Mouse (Mus musculus) embryonic facial prominence, embryonic 13.5 days (tissue): ENCODE measurements at regions not wholly inside any gene's neighbourhood (a gene's known extent, or its start where the extent isn't known, plus 50 kb on each side); places are given as distances from the start of the nearest gene placed in this dataset.
A peak's percentile ranks its signal among the peaks of the same experiment; 100 is the strongest.

ENCODE experiments used
- ATAC-seq: fragments of 200-750 bp; cut with Nextera tagmentation; 2 replicates; pipeline ENCODE4 v1.8.0; 2017; ENCODE audit warnings: low read depth; ENCODE audit not compliant: insufficient number of reproducible peaks, insufficient read depth, low FRiP score, low TSS enrichment
- H3K27ac ChIP-seq: fragments of 300-500 bp; sonication (generic); 2 replicates; pipeline ENCODE4 v1.5.1; 2015; ENCODE audit warnings: moderate library complexity, mild to moderate bottlenecking, inconsistent platforms
- H3K27me3 ChIP-seq: fragments of 300-500 bp; sonication (generic); 2 replicates; pipeline ENCODE4 v1.6.1; 2015; ENCODE audit warnings: mild to moderate bottlenecking, inconsistent platforms
- H3K36me3 ChIP-seq: fragments of 300-500 bp; sonication (generic); 2 replicates; pipeline ENCODE4 v1.6.1; 2015; ENCODE audit warnings: mild to moderate bottlenecking, inconsistent platforms
- H3K4me1 ChIP-seq: fragments of 300-500 bp; sonication (generic); 2 replicates; pipeline ENCODE4 v1.6.1; 2015; ENCODE audit warnings: inconsistent platforms
- H3K4me2 ChIP-seq: fragments of 300-500 bp; sonication (generic); 2 replicates; pipeline ENCODE4 v1.6.1; 2015; ENCODE audit warnings: moderate library complexity, mild to moderate bottlenecking, inconsistent platforms
- H3K4me3 ChIP-seq: fragments of 300-500 bp; sonication (generic); 2 replicates; pipeline ENCODE4 v1.5.1; 2015; ENCODE audit warnings: mild to moderate bottlenecking, inconsistent platforms
- H3K9ac ChIP-seq: fragments of 300-500 bp; sonication (generic); 2 replicates; pipeline ENCODE4 v1.6.1; 2015; ENCODE audit warnings: mild to moderate bottlenecking, inconsistent platforms
- H3K9me3 ChIP-seq: fragments of 300-500 bp; sonication (generic); 2 replicates; pipeline ENCODE4 v1.6.1; 2016; ENCODE audit warnings: inconsistent platforms
- WGBS: fragments of 180-500 bp; shearing (Covaris S2); methylation state at CpG from one replicate; pipeline ENCODE4 v1.1.7; 2015; ENCODE audit warnings: mixed read lengths; 5-methylcytosine and 5-hydroxymethylcytosine counted together

DNA sequence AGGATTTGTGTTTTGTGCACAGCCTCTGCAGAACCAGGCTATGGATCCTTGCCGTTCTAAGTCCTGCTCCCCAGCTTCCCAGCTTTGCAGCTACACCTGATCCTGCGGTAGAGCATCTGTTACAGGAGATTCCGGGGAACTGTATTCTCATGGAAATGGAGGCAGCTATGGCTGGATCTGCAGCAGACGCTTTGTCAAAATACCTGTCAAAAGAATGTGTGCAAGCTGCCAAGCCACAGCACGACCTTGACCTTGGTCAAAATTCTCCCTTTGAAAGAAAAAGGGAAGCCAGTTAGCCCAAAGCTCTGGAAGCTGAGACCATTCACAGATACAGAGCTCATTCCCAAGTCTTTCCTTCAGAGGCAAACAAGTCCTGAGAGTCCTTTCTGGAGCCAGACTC, 255.3 kb downstream of the Med13l start:
- Histone ChIP-seq H3K27ac (no peak overlapping the region), H3K27me3 (no peaks in the 10 kb centered on the region), H3K4me2 (no peak overlapping the region), H3K4me1 (peaks cover 13% of the 10 kb centered on the region), H3K9me3 (no peaks in the 10 kb centered on the region), H3K9ac (no peak overlapping the region), H3K36me3 (no peaks in the 10 kb centered on the region), H3K4me3 (no peak overlapping the region)
- ATAC-seq: no peak
- WGBS: 63% methylated on average over 5 of the region's 5 CpGs

DNA sequence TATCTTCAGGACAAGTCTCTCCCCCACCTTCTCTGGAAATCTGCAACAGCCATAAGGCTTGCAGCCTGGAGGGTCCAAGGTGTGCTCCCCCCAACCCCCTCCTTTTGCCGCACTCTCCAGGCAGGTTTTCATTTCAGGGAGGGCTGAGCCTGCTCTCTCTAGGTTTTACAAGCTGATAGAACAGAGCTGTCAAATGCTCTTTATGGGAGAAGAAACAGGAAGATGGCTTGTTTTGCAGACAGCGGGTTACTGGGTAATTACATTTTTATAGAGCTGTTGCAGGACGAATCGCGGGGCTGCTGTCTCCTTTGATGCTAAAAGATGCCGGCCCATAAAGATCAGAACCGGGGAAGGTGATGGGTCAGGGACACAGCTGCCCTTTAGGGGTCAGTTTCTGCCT, 257.8 kb downstream of the Med13l start:
- H3K27me3 ChIP-seq: no peaks in the 10 kb centered on the region
- H3K4me2 ChIP-seq: no peak overlapping the region
- H3K4me3 ChIP-seq: no peak overlapping the region
- 63% methylated on average over 7 of the region's 7 CpGs for WGBS
- no peak for ATAC-seq
- no peak overlapping the region for H3K9ac ChIP-seq
- H3K36me3 ChIP-seq: no peaks in the 10 kb centered on the region
- no peak overlapping the region for H3K27ac ChIP-seq
- H3K4me1 ChIP-seq: no peaks in the 10 kb centered on the region
- H3K9me3 ChIP-seq: peaks cover 8% of the 10 kb centered on the region; the same call in 1 of the 2 replicates

DNA sequence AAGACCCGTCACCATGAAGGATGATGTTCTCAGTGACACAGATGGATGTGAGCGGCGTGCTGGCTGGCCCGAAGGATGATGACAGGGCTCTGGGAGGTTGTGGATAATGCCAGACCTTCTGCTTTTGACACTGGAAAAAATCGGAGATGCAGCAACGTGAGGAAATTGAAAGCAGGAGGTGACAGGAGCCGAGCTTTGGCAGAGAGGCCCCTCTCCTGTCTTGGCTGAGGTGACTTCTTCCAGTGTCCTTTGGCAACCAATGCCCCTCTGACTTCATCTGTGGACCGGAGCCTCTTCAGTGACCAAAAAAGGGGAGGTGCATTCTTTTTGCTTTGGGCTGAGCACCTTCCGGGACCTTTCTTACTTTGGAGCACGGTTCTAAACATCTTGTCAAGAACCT, 264.3 kb downstream of the Med13l start:
- Histone ChIP-seq H3K36me3 (no peaks in the 10 kb centered on the region), H3K9ac (no peak overlapping the region), H3K4me2 (no peak overlapping the region), H3K27ac (no peak overlapping the region), H3K9me3 (peaks cover 8% of the 10 kb centered on the region; the same call in 1 of the 2 replicates), H3K4me1 (0 out of 2 replicates have a peak, but pooled peaks cover 5% of the 10 kb centered on the region), H3K4me3 (no peak overlapping the region), H3K27me3 (no peaks in the 10 kb centered on the region)
- no peak for ATAC-seq
- WGBS: 70% methylated on average over 10 of the region's 10 CpGs

DNA sequence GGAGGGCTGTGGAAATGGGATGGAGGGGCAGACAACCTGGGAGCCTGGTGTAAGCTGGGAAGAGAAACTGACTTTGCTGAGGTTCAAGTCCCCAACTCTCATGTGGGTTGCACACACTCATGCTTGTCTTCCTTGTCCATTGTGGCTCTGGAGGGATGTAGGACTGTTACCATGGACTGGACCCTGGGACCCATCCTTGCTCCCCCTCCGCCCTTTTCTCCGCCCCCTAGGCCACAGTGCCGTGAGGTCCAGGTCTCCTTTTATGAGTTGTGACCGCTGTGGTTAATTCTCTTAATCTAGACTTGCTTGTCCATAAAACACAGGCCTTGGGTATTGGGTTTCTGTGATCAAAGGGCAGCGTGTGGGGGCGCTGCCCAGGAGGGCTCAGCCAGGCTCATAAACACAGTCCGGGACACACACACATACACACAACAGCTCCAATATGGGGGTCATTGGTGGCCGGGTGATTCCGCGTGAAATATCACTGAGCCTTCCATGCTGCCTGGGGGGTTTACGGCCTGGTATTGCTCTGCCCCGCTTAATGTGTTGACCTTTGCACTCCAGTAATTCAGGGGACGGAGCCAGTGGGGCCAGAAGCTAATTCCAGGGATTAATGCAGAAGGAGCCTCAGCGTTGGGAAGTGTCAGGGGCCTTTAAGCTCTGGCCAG, 268.7 kb downstream of the Med13l start:
- no peak overlapping the region for H3K27ac ChIP-seq
- no peaks in the 10 kb centered on the region for H3K36me3 ChIP-seq
- no peak for ATAC-seq
- no peak overlapping the region for H3K4me3 ChIP-seq
- H3K4me2 ChIP-seq: no peak overlapping the region
- H3K27me3 ChIP-seq: no peaks in the 10 kb centered on the region
- WGBS: 34% methylated on average over 14 of the region's 14 CpGs
- 0 out of 2 replicates have a peak, but pooled peaks cover 5% of the 10 kb centered on the region for H3K4me1 ChIP-seq
- H3K9me3 ChIP-seq: no peaks in the 10 kb centered on the region
- no peak overlapping the region for H3K9ac ChIP-seq

DNA sequence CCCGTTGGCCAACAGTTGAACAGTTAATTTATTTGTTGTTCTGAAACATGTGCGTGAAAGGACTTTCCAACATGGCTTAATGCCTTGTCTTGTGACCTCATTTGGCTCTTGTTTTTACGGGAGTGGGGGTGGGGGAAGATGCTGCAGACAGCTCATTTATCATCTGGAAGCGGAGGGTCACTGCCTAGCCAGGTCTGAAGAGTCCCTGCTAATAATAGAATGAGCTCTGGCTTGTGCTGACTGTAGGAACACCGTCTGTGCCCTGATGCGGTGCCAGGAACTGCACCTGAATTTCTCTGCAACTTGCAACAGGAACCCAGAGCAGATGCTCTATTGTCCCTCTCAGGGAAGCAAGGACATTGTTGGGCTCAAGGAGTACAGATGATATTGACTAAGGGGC, 272.2 kb downstream of the Med13l start:
- Histone ChIP-seq H3K9me3 (no peaks in the 10 kb centered on the region), H3K27me3 (no peaks in the 10 kb centered on the region), H3K27ac (no peak overlapping the region), H3K9ac (no peak overlapping the region), H3K4me3 (no peak overlapping the region), H3K4me2 (no peak overlapping the region), H3K36me3 (no peaks in the 10 kb centered on the region), H3K4me1 (no peaks in the 10 kb centered on the region)
- WGBS: 68% methylated on average over 6 of the region's 6 CpGs
- ATAC-seq: no peak

DNA sequence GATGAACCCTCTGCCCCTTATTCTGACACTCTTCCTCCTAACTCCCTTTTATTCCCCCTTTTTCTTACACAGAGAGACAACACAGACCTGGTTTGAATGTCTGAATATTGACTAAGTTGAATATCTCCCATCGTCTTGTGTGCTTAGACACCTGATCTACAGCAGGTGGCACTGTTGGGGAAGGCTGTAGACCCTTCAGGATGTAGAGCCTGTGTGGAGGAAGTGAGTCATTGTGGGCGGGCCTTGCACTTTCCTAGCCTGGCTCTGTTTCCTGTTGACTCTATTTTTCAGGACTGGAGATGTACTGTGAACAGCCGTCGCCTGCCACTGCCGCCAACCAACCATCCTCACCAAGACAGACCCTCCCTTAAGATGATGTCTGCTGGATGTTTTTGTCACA, 273.6 kb downstream of the Med13l start:
- H3K9ac ChIP-seq: no peak overlapping the region
- H3K4me3 ChIP-seq: no peak overlapping the region
- no peaks in the 10 kb centered on the region for H3K36me3 ChIP-seq
- 87% methylated on average over 5 of the region's 5 CpGs for WGBS
- H3K4me1 ChIP-seq: no peaks in the 10 kb centered on the region
- H3K4me2 ChIP-seq: no peak overlapping the region
- no peaks in the 10 kb centered on the region for H3K9me3 ChIP-seq
- ATAC-seq: no peak
- no peaks in the 10 kb centered on the region for H3K27me3 ChIP-seq
- H3K27ac ChIP-seq: no peak overlapping the region

DNA sequence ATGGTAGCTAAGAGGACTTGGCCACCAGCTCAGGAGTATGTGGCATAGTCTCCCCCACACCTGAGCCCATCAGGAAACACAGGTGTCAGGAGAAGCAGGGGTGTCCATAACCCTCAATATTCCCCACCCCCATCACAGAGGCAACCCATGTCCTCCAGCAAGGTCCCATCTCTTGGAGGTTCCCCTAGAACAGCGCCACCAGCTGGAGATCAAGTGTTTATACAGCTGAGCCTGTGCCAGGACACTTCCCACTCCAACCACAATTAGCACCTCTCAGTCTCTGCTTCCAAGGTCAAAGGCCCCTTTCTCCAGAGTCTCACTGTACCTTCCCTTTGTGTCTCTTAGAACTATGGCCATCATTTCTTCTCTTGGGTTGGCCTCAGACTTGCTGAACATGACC, 276.5 kb downstream of the Med13l start:
- peaks cover 19% of the 10 kb centered on the region for H3K4me1 ChIP-seq
- no peaks in the 10 kb centered on the region for H3K27me3 ChIP-seq
- no peak for ATAC-seq
- WGBS: 47% methylated on average over 1 of the region's 1 CpGs
- no peak overlapping the region for H3K9ac ChIP-seq
- no peak overlapping the region for H3K27ac ChIP-seq
- no peak overlapping the region for H3K4me2 ChIP-seq
- H3K9me3 ChIP-seq: no peaks in the 10 kb centered on the region
- H3K36me3 ChIP-seq: no peaks in the 10 kb centered on the region
- no peak overlapping the region for H3K4me3 ChIP-seq

DNA sequence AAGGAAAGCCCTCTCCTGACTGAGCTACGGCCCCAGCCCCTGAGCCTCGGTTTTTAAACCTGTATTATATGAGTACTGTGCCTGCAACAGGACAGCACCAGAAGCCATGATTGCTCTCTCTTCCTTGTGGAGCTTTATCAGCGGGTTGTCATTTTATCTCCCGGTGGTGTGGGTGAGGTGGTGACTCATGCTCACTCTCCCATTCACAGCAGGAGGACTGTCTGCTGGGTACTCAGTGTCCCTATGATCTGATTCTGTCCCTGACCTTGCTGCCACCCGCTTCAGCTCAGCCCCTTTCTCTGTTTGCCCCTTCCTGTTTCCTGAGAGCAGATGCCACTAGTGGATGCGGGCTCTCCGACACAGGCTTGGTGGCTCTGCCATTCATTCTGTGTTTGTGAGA, 277.9 kb downstream of the Med13l start:
- Histone ChIP-seq H3K27ac (no peak overlapping the region), H3K9me3 (no peaks in the 10 kb centered on the region), H3K27me3 (no peaks in the 10 kb centered on the region), H3K4me2 (no peak overlapping the region), H3K4me1 (peaks cover 25% of the 10 kb centered on the region), H3K36me3 (no peaks in the 10 kb centered on the region), H3K4me3 (no peak overlapping the region), H3K9ac (no peak overlapping the region)
- ATAC-seq: no peak
- 77% methylated on average over 7 of the region's 7 CpGs for WGBS

DNA sequence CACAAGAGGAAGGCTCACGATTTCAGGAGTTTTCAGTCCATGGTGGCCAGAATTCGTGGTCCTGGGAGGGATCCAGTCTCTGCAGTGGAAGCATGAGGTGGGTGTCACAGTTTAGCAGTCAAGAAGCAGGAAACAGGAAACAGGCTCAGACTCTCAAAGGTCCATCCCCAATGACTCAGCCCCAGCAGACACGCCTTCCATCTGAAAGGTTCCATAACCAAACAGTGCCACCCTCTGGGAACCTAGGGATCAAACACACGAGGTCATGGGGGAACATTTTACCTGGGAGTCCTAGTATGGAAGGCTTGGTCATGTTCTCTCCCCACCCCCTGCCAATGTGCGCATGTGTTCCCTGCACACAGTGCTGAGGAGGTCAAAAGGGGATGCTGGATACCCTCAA, 279.4 kb downstream of the Med13l start:
- Histone ChIP-seq H3K9me3 (no peaks in the 10 kb centered on the region), H3K4me2 (no peak overlapping the region), H3K4me1 (peaks cover 25% of the 10 kb centered on the region), H3K27me3 (no peaks in the 10 kb centered on the region), H3K27ac (no peak overlapping the region), H3K36me3 (no peaks in the 10 kb centered on the region), H3K9ac (no peak overlapping the region), H3K4me3 (no peak overlapping the region)
- no peak for ATAC-seq
- WGBS: 72% methylated on average over 5 of the region's 5 CpGs

DNA sequence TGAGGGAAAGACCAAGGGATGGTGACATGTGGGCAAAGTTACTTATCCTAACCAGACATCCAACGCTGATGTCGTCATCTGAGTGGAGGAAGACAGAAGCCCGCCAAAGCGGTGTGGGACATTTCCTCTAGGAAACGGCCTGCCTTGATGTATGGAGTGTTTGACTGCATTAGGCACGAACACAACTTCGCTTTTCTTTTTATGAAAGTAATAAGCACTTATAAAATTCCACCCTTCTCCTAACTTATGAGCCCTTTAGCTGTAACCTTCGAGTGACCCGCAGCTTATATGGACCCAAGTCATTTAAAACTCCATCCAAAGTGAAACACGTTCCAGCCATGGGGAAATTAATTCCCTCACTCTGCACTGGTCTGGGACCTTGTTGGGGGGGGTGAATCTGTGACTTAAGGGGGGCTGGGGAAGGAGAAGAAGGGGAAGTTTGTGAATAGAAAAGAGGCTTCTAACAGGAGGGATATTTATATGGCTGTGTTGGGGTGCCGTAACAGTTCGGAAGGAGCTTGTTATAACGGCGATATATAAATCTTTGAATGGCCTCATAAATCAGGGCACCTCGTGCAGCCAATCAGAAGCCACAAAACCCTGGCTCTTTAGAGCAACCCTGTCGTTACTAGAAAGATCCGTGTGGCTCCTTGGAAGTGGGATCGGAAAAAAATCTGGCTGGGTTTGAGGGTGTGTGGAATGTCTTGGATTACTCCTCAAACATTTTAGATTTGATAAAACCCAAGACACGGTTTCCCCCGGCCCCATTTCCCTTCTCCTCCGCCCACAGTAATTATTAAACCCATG, 280.9 kb downstream of the Med13l start:
- H3K27ac ChIP-seq: peak overlapping the region; percentile 66
- H3K36me3 ChIP-seq: no peaks in the 10 kb centered on the region
- peak overlapping the region; percentile 30 for H3K4me2 ChIP-seq
- no peaks in the 10 kb centered on the region for H3K9me3 ChIP-seq
- no peak overlapping the region; the same call in 1 of the 2 replicates for H3K9ac ChIP-seq
- no peaks in the 10 kb centered on the region for H3K27me3 ChIP-seq
- H3K4me3 ChIP-seq: no peak overlapping the region
- WGBS: 43% methylated on average over 21 of the region's 21 CpGs
- peaks cover 25% of the 10 kb centered on the region for H3K4me1 ChIP-seq
- peak; percentile 53; the same call in 1 of the 2 replicates for ATAC-seq

DNA sequence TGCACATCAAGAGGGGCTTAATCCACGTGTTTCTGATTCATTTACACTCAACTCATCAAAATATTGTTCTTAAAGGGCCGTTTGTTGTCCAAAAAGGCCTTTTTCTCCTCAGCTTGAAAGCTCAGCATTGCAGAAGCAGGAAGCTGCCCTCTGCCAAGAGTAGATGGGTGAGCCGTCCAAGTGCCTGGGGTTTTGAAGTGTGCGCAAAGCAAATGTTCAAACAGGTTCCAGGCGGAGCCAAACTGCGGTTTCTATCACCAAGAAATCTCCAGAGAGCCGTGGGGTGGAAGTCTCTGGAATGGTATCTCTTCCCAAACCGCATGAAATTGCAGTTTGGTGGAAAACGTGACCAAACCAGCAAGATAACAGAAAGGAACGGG, 281.5 kb downstream of the Med13l start:
- Histone ChIP-seq H3K9me3 (no peaks in the 10 kb centered on the region), H3K27me3 (no peaks in the 10 kb centered on the region), H3K27ac (peak overlapping the region; percentile 66), H3K4me3 (no peak overlapping the region), H3K9ac (no peak overlapping the region), H3K36me3 (no peaks in the 10 kb centered on the region), H3K4me1 (peaks cover 25% of the 10 kb centered on the region), H3K4me2 (peak overlapping the region; percentile 30)
- ATAC-seq: peak; percentile 69; the same call in 1 of the 2 replicates
- WGBS: 26% methylated on average over 10 of the region's 10 CpGs

DNA sequence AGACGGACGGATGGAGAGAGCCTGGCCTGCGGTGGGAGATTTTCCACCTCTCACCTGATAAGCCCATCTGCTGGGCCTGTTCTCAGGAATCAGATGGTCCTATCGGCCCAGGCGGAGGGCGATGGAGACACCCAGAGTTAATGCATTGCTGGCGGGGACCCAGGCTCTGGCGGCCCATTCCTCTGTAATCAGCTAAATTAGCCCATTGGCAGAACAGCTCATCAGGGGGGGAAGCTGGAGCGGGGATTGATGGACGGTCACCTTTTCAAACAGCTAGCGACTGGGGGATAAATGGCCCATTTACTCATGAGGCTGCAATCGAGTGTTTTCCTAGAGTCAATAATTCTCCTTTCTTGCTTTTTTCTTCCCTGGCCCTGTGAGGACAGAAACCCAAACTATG, 296.5 kb downstream of the Med13l start:
- ATAC-seq: no peak
- Histone ChIP-seq H3K27ac (no peak overlapping the region), H3K4me1 (no peaks in the 10 kb centered on the region), H3K4me3 (no peak overlapping the region), H3K27me3 (no peaks in the 10 kb centered on the region), H3K36me3 (no peaks in the 10 kb centered on the region), H3K9ac (no peak overlapping the region), H3K4me2 (no peak overlapping the region), H3K9me3 (no peaks in the 10 kb centered on the region)
- WGBS: 67% methylated on average over 12 of the region's 12 CpGs
